Mouse (Mus musculus) lung, adult 2 months (tissue): ENCODE results near the gene Tmc5.

Source experiments
- CTCF ChIP-seq: fragments of 200-500 bp; IDR thresholded peaks from 2 replicates; pipeline ENCODE4 v1.5.1; 2011; ENCODE audit warnings: mild to moderate bottlenecking, low read length, control low read depth; ENCODE audit not compliant: insufficient read depth
- POLR2A ChIP-seq: fragments of 200-500 bp; IDR thresholded peaks from 2 replicates; pipeline ENCODE4 v1.6.1; 2011; ENCODE audit warnings: low read depth, mild to moderate bottlenecking, control low read depth, low read length, borderline replicate concordance; ENCODE audit errors: extremely low read depth

DNA sequence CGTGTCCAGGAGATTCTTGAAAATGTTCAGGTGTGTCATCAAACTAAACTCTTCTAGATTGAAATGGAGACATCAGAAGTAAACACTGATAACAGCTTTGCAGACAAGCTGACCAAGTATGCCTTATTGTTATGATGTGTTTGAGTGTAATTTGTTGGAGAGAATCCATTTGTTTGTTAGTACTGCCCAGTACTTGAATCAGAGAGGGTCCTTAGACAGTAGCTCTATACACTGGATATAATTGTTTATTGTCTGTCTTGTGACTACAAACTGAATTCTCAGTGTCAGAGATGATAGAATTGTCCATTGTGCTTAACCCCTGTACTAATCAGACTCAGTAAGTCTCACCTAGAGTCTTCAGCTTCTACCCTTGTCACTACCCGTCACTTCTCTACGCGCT, 121.0 kb downstream of the Tmc5 start:
- TF ChIP-seq CTCF (no peak), POLR2A (no peak)
